Mouse (Mus musculus): ENCODE measurements around the gene Cpa4.

The Cpa4 gene

GRCm38 (mm10) chr6:30591851-30592404, 23.8 kb downstream of the Cpa4 start:
- no peak for DNase-seq (ENCODE audit: low read depth, low spot score)

- no peak for DNase-seq (ENCODE audit: low read depth, low spot score)
Observed at GRCm38 (mm10) chr6:30592417-30592974, 24.3 kb downstream of the Cpa4 start.

- DNase-seq (ENCODE audit: low read depth, low spot score) = no peak
Observed at GRCm38 (mm10) chr6:30594364-30594763, 26.2 kb downstream of the Cpa4 start.

- no peak for DNase-seq (ENCODE audit: low read depth, low spot score)
Observed at GRCm38 (mm10) chr6:30596230-30596898, 28.2 kb downstream of the Cpa4 start.

GRCm38 (mm10) chr6:30600033-30600432, 31.9 kb downstream of the Cpa4 start:
- no peak for DNase-seq (ENCODE audit: low read depth, low spot score)

GRCm38 (mm10) chr6:30600995-30601394, 32.8 kb downstream of the Cpa4 start:
- no peak for DNase-seq (ENCODE audit: low read depth, low spot score)

GRCm38 (mm10) chr6:30604342-30604867, 36.2 kb downstream of the Cpa4 start:
- DNase-seq (ENCODE audit: low read depth, low spot score) = no peak

- DNase-seq (ENCODE audit: low read depth, low spot score) = no peak
Observed at GRCm38 (mm10) chr6:30605111-30605510, 36.9 kb downstream of the Cpa4 start.

- DNase-seq (ENCODE audit: low read depth, low spot score) = no peak
Observed at GRCm38 (mm10) chr6:30605672-30606071, 37.5 kb downstream of the Cpa4 start.

- no peak for DNase-seq (ENCODE audit: low read depth, low spot score)
Observed at GRCm38 (mm10) chr6:30610710-30611109, 42.5 kb downstream of the Cpa4 start, which contains the start of gene Cpa5. TSS of gene Cpa5 (plus strand) at chr6:30611010.

- no peak for DNase-seq (ENCODE audit: low read depth, low spot score)
Observed at GRCm38 (mm10) chr6:30611212-30611611, 43.0 kb downstream of the Cpa4 start.

- no peak for DNase-seq (ENCODE audit: low read depth, low spot score)
Observed at GRCm38 (mm10) chr6:30614251-30614650, 46.1 kb downstream of the Cpa4 start.

GRCm38 (mm10) chr6:30615741-30616140, 47.6 kb downstream of the Cpa4 start:
- DNase-seq (ENCODE audit: low read depth, low spot score) = no peak

- no peak for DNase-seq (ENCODE audit: low read depth, low spot score)
Observed at GRCm38 (mm10) chr6:30616491-30616941, 48.3 kb downstream of the Cpa4 start.

- DNase-seq (ENCODE audit: low read depth, low spot score) = no peak
Observed at GRCm38 (mm10) chr6:30617020-30617958, 49.1 kb downstream of the Cpa4 start.

GRCm38 (mm10) chr6:30617959-30618590, 49.9 kb downstream of the Cpa4 start:
- DNase-seq (ENCODE audit: low read depth, low spot score) = no peak

- no peak for DNase-seq (ENCODE audit: low read depth, low spot score)
Observed at GRCm38 (mm10) chr6:30618735-30619134, 50.6 kb downstream of the Cpa4 start.

- DNase-seq (ENCODE audit: low read depth, low spot score) = no peak
Observed at GRCm38 (mm10) chr6:30619606-30620005, 51.4 kb downstream of the Cpa4 start.

GRCm38 (mm10) chr6:30620591-30620990, 52.4 kb downstream of the Cpa4 start:
- no peak for DNase-seq (ENCODE audit: low read depth, low spot score)

- no peak for DNase-seq (ENCODE audit: low read depth, low spot score)
Observed at GRCm38 (mm10) chr6:30620994-30621393, 52.8 kb downstream of the Cpa4 start.

GRCm38 (mm10) chr6:30621986-30622389, 53.8 kb downstream of the Cpa4 start:
- DNase-seq (ENCODE audit: low read depth, low spot score) = no peak

All from WW6 (cell line).